Mouse (Mus musculus): ENCODE measurements at regions not wholly inside any gene's neighbourhood (a gene's known extent, or its start where the extent isn't known, plus 50 kb on each side); places are given as distances from the start of the nearest gene placed in this dataset.

DNA sequence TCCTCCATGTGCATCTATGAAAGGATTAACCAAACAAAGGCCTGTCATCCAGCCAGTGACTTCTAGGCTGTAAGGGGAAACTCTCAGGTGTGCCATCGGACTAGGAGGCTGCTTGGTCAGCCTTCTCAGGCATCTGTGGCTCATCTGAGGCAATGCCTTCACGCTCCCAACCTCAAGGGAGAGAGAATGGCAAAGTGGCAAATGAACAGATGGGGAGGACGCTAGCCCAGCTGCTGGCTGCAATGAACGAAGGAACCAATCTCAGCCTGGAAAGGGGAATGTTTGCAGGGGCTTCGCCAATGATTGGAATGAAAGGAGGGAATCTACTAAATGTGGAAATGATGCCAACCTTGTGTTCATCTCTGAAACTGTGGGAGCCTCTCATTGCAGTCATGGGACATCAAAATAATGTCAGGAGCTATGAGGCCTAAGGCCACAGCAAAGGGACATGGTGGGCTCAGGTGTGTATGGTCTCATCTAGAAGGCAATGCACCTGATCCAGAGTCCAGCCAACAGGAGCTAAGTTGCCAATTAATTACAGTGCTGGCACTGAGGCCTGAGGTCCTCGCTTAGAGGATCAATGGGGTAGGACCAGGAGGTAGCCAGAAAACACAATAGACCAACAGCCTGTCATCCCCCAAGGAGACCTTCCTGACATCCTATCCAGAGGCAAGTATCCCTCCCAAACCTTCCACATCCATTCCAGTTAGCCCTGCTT, 108.9 kb upstream of the Ptprt start:
- no peak for ATAC-seq (replicated peaks; ENCODE audit: extremely low read depth, insufficient read depth, low FRiP score)
- Histone ChIP-seq H3K9ac (ENCODE audit: low read length) (no peak overlapping the region), H3K36me3 (ENCODE audit: control insufficient read depth, insufficient read depth) (no peaks in the 10 kb centered on the region), H3K4me3 (ENCODE audit: low read length) (no peak overlapping the region), H3K27ac (ENCODE audit: low read length) (no peak overlapping the region), H3K4me1 (ENCODE audit: control insufficient read depth, insufficient read depth, low read length) (no peaks in the 10 kb centered on the region), H3K9me3 (replicated peaks; ENCODE audit: control insufficient read depth, low read length) (no peaks in the 10 kb centered on the region), H3K4me2 (ENCODE audit: low read depth, low read length) (no peak overlapping the region), H3K27me3 (ENCODE audit: control insufficient read depth, insufficient read depth, low read length) (no peaks in the 10 kb centered on the region)
- WGBS, result 83% methylated on average over 6 of the region's 6 CpGs

DNA sequence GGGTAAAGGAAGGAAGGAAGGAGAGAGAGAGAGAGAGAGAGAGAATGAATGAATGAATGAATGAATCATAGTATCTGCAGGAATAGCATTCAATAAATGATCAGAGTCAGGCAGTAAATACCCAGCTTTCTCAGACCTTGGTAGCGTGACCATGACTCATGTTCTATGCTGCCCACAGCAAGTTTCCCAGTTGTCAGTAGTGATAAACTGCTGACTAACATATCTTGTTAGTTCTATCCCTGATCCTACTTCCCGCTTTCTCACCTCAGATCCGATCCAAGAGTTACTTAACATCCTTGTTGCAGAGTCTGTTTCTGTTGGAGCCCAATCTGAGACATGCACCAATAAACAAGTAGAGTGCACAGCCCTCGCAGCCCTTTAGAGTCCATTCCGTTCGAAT, 103.1 kb upstream of the Ptprt start:
- Histone ChIP-seq H3K4me3 (ENCODE audit: low read length) (no peak overlapping the region), H3K9ac (ENCODE audit: low read length) (no peak overlapping the region), H3K27ac (ENCODE audit: low read length) (no peak overlapping the region), H3K9me3 (replicated peaks; ENCODE audit: control insufficient read depth, low read length) (no peaks in the 10 kb centered on the region), H3K36me3 (ENCODE audit: control insufficient read depth, insufficient read depth) (no peaks in the 10 kb centered on the region), H3K27me3 (ENCODE audit: control insufficient read depth, insufficient read depth, low read length) (no peaks in the 10 kb centered on the region), H3K4me2 (ENCODE audit: low read depth, low read length) (no peak overlapping the region), H3K4me1 (ENCODE audit: control insufficient read depth, insufficient read depth, low read length) (no peaks in the 10 kb centered on the region)
- WGBS, result 83% methylated on average over 6 of the region's 6 CpGs
- no peak for ATAC-seq (replicated peaks; ENCODE audit: extremely low read depth, insufficient read depth, low FRiP score)

DNA sequence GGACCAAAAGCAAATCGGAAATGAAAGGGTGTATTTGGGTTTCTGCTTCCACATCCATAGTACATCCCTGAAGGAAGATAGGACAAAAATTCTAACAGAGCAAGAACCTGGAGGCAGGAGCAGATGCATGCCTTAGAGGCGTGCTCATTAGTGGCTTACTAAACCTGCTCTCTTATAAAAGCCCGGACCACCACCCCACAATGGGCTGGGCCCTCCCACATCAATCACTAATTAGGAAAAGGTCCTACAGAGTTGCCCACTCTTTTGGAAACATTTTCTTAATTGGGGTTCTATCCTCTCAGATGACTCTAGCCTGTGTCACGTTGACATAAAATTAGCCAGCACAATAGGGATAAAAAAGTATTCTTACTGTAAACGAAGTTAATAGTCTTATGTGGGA, 79.6 kb upstream of the Ptprt start:
- Histone ChIP-seq H3K9me3 (replicated peaks; ENCODE audit: control insufficient read depth, low read length) (no peaks in the 10 kb centered on the region), H3K4me2 (ENCODE audit: low read depth, low read length) (no peak overlapping the region), H3K4me3 (ENCODE audit: low read length) (no peak overlapping the region), H3K36me3 (ENCODE audit: control insufficient read depth, insufficient read depth) (no peaks in the 10 kb centered on the region), H3K9ac (ENCODE audit: low read length) (no peak overlapping the region), H3K27ac (ENCODE audit: low read length) (no peak overlapping the region), H3K27me3 (ENCODE audit: control insufficient read depth, insufficient read depth, low read length) (no peaks in the 10 kb centered on the region), H3K4me1 (ENCODE audit: control insufficient read depth, insufficient read depth, low read length) (no peaks in the 10 kb centered on the region)
- ATAC-seq (replicated peaks; ENCODE audit: extremely low read depth, insufficient read depth, low FRiP score), result no peak
- WGBS, result 73% methylated on average over 5 of the region's 5 CpGs

DNA sequence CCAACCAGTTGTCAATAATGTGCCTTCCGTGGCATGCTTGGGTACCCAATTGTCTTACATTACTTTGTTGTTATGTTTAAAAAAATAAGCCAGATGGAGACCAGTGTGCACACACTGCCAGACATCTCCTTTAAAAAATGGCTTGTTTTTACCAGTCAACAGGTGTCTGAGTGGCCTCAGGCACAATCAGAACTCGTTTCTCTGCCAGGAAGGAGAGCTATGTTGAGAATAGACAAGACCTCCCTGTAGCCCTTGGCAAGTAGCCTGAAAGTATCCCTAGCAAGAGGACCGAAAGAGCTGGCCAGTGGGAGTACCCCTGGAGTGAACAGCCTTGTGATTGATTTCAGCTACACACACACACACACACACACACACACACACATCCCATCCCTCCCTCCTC, 74.8 kb upstream of the Ptprt start:
- 52% methylated on average over 3 of the region's 3 CpGs for WGBS
- Histone ChIP-seq H3K4me1 (ENCODE audit: control insufficient read depth, insufficient read depth, low read length) (no peaks in the 10 kb centered on the region), H3K27me3 (ENCODE audit: control insufficient read depth, insufficient read depth, low read length) (no peaks in the 10 kb centered on the region), H3K9me3 (replicated peaks; ENCODE audit: control insufficient read depth, low read length) (no peaks in the 10 kb centered on the region), H3K4me2 (ENCODE audit: low read depth, low read length) (no peak overlapping the region), H3K4me3 (ENCODE audit: low read length) (no peak overlapping the region), H3K9ac (ENCODE audit: low read length) (no peak overlapping the region), H3K27ac (ENCODE audit: low read length) (no peak overlapping the region), H3K36me3 (ENCODE audit: control insufficient read depth, insufficient read depth) (no peaks in the 10 kb centered on the region)
- ATAC-seq (replicated peaks; ENCODE audit: extremely low read depth, insufficient read depth, low FRiP score), result no peak

DNA sequence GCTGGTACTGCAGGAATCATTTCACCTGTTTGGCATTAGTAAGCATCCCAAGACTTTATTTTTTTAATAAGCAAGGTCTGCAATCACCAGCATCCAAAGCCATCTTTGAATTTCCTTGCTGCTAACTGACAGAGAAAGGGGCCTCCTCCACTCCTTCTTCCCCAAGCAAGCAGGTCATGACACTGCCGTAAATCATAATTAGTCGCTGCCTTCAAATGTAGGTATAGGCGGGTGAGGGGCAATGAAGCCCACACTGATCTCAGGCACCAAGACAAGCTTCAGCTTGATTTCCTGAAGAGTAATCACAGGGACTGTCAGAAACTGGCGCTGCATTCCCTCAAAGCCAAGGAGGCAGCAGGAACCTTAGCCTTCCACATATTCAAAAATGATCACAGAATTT, 73.3 kb upstream of the Ptprt start:
- H3K9me3 ChIP-seq (replicated peaks; ENCODE audit: control insufficient read depth, low read length), result no peaks in the 10 kb centered on the region
- 67% methylated on average over 4 of the region's 4 CpGs for WGBS
- H3K27ac ChIP-seq (ENCODE audit: low read length), result no peak overlapping the region
- H3K36me3 ChIP-seq (ENCODE audit: control insufficient read depth, insufficient read depth), result no peaks in the 10 kb centered on the region
- no peak overlapping the region for H3K9ac ChIP-seq (ENCODE audit: low read length)
- no peaks in the 10 kb centered on the region for H3K27me3 ChIP-seq (ENCODE audit: control insufficient read depth, insufficient read depth, low read length)
- no peak overlapping the region for H3K4me3 ChIP-seq (ENCODE audit: low read length)
- H3K4me2 ChIP-seq (ENCODE audit: low read depth, low read length), result no peak overlapping the region
- no peaks in the 10 kb centered on the region for H3K4me1 ChIP-seq (ENCODE audit: control insufficient read depth, insufficient read depth, low read length)
- ATAC-seq (replicated peaks; ENCODE audit: extremely low read depth, insufficient read depth, low FRiP score), result no peak

DNA sequence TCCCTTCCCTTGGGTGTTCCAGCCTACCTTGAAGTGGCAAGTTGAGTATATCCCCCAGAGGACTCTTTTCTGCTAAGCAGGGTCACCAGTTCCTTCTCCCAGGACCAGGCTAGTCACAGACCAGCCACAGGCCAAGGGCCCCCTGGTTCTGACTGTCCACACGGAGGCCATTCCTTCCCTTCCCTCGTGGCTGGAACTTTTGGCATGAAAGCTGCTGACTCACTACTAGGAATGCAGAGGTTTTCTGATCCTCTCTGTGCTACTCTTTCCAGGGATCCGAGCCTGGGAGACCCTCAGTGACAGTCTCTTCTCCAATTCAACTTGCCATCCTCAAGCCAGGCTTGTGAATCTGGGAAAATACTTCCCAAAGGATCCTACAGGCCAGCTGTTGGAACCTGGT, 59.1 kb upstream of the Ptprt start:
- WGBS, result 33% methylated on average over 3 of the region's 3 CpGs
- no peak overlapping the region for H3K4me3 ChIP-seq (ENCODE audit: low read length)
- no peaks in the 10 kb centered on the region for H3K9me3 ChIP-seq (replicated peaks; ENCODE audit: control insufficient read depth, low read length)
- no peak overlapping the region for H3K9ac ChIP-seq (ENCODE audit: low read length)
- H3K4me1 ChIP-seq (ENCODE audit: control insufficient read depth, insufficient read depth, low read length), result no peaks in the 10 kb centered on the region
- H3K27me3 ChIP-seq (ENCODE audit: control insufficient read depth, insufficient read depth, low read length), result no peaks in the 10 kb centered on the region
- ATAC-seq (replicated peaks; ENCODE audit: extremely low read depth, insufficient read depth, low FRiP score), result no peak
- H3K36me3 ChIP-seq (ENCODE audit: control insufficient read depth, insufficient read depth), result no peaks in the 10 kb centered on the region
- H3K27ac ChIP-seq (ENCODE audit: low read length), result no peak overlapping the region
- H3K4me2 ChIP-seq (ENCODE audit: low read depth, low read length), result no peak overlapping the region

DNA sequence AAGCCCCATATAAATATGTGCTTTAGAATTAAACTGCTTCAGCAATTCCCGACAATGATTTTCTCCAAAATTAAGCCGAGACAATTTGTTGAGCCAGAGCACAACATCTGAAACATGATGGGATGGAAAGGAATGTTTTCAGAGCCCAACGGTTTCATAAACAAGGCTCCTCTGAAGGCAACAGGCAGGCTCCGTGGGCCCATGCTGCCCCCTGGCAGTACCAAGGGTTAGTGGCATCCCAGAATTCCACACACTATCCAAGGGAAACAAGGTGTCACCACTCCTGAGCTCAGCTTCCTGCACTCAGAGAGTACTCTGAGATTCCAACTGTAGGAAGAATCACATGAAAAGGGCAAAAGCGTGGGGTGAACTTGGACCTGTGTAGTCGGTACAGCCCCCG, 57.5 kb upstream of the Ptprt start:
- Histone ChIP-seq H3K4me2 (ENCODE audit: low read depth, low read length) (no peak overlapping the region), H3K9me3 (replicated peaks; ENCODE audit: control insufficient read depth, low read length) (no peaks in the 10 kb centered on the region), H3K4me3 (ENCODE audit: low read length) (no peak overlapping the region), H3K36me3 (ENCODE audit: control insufficient read depth, insufficient read depth) (no peaks in the 10 kb centered on the region), H3K27me3 (ENCODE audit: control insufficient read depth, insufficient read depth, low read length) (no peaks in the 10 kb centered on the region), H3K27ac (ENCODE audit: low read length) (no peak overlapping the region), H3K9ac (ENCODE audit: low read length) (no peak overlapping the region), H3K4me1 (ENCODE audit: control insufficient read depth, insufficient read depth, low read length) (no peaks in the 10 kb centered on the region)
- 67% methylated on average over 7 of the region's 7 CpGs for WGBS
- ATAC-seq (replicated peaks; ENCODE audit: extremely low read depth, insufficient read depth, low FRiP score), result no peak

DNA sequence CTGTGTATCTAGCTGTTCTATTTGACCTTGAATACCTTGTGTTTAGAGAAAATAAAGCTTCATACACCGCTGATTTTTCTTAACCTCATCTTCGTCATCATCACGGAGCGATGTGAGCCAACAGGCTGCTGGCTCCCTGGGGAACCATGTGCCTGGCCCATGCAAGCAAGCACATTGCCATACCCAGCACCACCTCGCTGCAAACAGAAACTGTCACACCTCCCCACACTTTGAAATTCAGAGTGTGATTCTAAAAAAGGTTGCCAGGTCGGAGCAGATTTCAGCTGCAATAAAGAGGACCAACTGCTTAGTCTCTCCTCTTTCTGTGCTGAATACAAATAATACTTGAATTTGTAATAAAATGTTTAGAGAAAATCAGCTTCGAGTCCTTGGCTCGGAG, 54.0 kb upstream of the Ptprt start:
- H3K9ac ChIP-seq (ENCODE audit: low read length), result no peak overlapping the region
- H3K36me3 ChIP-seq (ENCODE audit: control insufficient read depth, insufficient read depth), result no peaks in the 10 kb centered on the region
- H3K27me3 ChIP-seq (ENCODE audit: control insufficient read depth, insufficient read depth, low read length), result no peaks in the 10 kb centered on the region
- WGBS, result 81% methylated on average over 8 of the region's 8 CpGs
- ATAC-seq (replicated peaks; ENCODE audit: extremely low read depth, insufficient read depth, low FRiP score), result no peak
- no peak overlapping the region for H3K27ac ChIP-seq (ENCODE audit: low read length)
- no peaks in the 10 kb centered on the region for H3K4me1 ChIP-seq (ENCODE audit: control insufficient read depth, insufficient read depth, low read length)
- H3K4me2 ChIP-seq (ENCODE audit: low read depth, low read length), result no peak overlapping the region
- no peak overlapping the region for H3K4me3 ChIP-seq (ENCODE audit: low read length)
- no peaks in the 10 kb centered on the region for H3K9me3 ChIP-seq (replicated peaks; ENCODE audit: control insufficient read depth, low read length)

DNA sequence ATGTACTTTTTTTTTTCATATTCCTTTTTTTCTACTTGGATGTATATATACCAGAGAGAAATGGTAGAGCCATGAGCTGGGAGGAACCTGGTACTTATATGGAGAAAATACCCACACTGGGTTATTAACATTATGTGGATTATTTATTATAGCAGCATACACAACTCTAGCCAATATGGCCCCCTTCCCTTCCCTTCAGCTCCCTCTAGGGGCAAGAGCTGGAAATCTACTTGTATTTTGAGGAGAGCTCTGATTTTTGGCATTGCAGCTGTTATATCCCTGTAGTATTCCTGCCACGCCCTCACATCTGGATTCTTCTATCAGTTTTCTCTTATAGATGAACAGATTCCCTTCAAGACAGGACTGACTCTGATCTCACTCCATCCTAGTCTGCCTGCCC, 52.0 kb upstream of the Ptprt start:
- 69% methylated on average over 1 of the region's 1 CpGs for WGBS
- no peaks in the 10 kb centered on the region for H3K9me3 ChIP-seq (replicated peaks; ENCODE audit: control insufficient read depth, low read length)
- ATAC-seq (replicated peaks; ENCODE audit: extremely low read depth, insufficient read depth, low FRiP score), result no peak
- no peaks in the 10 kb centered on the region for H3K27me3 ChIP-seq (ENCODE audit: control insufficient read depth, insufficient read depth, low read length)
- H3K27ac ChIP-seq (ENCODE audit: low read length), result no peak overlapping the region
- H3K4me1 ChIP-seq (ENCODE audit: control insufficient read depth, insufficient read depth, low read length), result no peaks in the 10 kb centered on the region
- no peak overlapping the region for H3K4me3 ChIP-seq (ENCODE audit: low read length)
- H3K9ac ChIP-seq (ENCODE audit: low read length), result no peak overlapping the region
- H3K36me3 ChIP-seq (ENCODE audit: control insufficient read depth, insufficient read depth), result no peaks in the 10 kb centered on the region
- H3K4me2 ChIP-seq (ENCODE audit: low read depth, low read length), result no peak overlapping the region

Data from heart, embryonic 16.5 days (tissue).